Mouse (Mus musculus): Measurements from ENCODE around the gene Gltp. TPM values are rescaled to one million over a fixed set of nuclear protein-coding genes. Genes with fewer than 3 reads are reported as not detected.

Gltp gene
- total RNA-seq, 2 experiments from 2014 or later: 21.8 to 22.4 TPM

DNA sequence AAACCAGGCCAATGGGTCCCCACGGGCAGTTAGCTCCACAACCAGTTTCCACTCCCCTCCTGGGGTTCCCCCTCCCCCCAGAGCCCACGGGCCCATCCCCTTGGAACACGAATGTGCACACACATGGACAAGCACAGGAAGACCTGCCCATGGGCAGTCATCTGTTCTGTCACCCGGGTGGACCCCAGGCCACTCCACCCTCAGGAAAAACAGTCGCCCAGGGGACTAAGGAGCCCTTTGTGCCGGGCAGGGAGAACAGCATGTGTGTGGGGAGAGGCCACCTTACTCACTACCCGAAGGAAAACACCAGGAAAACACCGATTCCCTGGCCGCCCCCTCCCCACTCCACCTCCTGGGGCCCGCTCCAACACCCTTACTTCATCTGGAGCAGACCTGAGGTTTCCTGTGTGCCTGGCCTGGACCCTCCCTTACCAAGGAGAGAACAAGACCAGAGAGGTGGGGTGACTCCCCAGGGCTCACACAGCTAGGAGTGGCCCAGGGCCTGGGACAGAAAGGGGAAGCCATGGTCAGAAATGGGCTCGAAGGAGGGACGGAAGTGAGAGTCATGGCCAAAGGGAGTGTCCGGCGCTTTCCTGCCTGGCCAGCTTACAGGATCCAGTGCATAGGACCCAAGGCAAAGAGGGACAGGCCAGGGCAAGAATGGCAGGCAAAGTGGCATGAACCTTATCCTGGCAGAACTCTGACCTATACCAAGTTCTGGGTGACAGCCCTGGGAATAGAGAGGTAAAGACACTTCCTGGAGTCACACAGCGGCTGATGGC is 36.9 kb downstream of the Gltp start:
- TF ChIP-seq CTCF (IDR thresholded peaks at IDR 0.05): no peak
- DNase-seq (ENCODE audit: extremely low spot score in 1 of 2, low spot score in 2 of 2): no peak
- intact Hi-C loops (cut with DNase I): no loop called here
- Histone ChIP-seq H3K27ac (no peak overlapping the region), H3K4me3 (no peak overlapping the region)

DNA sequence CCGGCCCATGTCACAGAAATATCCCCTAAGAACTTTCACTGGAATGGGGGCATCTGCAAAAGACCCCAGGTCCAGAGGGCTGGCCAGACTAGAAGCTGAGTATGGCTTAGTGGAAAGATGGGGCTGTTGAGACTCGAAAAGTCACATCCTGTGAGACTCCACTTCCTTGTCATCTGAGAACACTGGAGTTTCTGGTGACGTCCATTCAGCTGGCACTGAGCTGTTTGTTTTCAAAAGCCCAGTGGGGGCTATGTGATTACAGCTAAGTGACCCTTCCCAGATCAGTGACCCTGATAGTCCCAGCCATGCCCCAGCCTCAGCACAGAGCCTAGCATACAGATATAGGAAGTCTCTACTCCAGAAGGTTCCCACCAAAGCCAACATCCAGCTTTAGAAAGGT is 39.3 kb downstream of the Gltp start:
- Histone ChIP-seq H3K27ac (no peak overlapping the region), H3K4me3 (no peak overlapping the region)
- intact Hi-C loops (cut with DNase I): no loop called here
- DNase-seq (ENCODE audit: extremely low spot score in 1 of 2, low spot score in 2 of 2): no peak
- no peak for TF ChIP-seq CTCF (IDR thresholded peaks at IDR 0.05)

DNA sequence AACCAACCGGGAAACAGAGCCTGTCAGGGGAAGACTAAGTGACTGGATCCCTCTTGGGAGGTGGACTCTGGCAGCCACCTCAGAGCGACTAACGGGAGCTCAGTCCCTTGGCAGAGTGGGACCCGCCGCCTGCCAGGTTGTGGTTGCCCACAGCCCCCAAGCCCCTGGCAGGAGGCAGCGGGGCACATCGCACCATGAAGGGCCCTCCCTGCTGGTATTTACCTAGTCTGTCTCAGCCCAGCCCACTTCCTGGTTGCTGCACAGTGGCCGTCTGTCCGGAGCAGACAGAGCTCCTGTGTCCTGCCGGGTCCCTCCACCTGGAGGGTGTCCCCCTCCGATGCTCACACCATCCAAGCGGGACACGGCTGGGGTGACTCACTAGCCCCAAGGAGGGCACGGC is 39.8 kb downstream of the Gltp start:
- no peak overlapping the region for H3K4me3 ChIP-seq
- intact Hi-C loops (cut with DNase I): no loop called here
- DNase-seq (ENCODE audit: extremely low spot score in 1 of 2, low spot score in 2 of 2): no peak
- TF ChIP-seq CTCF (IDR thresholded peaks at IDR 0.05): no peak
- no peak overlapping the region for H3K27ac ChIP-seq

DNA sequence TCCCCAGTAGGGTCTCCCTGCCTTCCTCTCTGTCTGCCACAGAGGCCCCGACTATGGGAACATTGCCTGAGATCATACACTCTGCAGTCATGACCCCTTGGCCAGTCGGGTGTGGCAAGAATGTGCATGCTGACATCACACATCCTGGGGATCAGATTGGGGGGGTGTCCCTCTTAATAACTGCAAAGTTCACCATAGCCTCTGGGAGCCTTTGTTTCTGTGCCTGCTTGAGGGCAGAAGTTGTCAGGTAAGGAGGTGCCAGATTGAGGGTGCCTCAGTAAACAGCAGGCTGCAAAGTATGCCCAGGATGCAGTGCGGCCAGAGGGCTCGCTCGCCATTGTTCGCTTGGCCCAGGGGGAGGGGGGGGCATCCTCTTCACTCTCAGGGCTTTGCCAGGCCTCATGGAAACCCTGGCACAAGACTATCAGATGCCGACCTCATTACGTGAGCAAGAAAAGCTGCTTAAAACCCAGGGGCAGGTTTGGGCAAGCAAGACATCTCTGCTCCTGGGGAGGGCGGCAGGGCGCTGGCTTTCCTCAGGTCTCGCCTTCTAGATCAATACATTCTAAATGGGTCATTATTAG is 42.0 kb downstream of the Gltp start:
- TF ChIP-seq CTCF (IDR thresholded peaks at IDR 0.05): no peak
- H3K27ac ChIP-seq: no peak overlapping the region
- intact Hi-C loops (cut with DNase I): no loop called here
- H3K4me3 ChIP-seq: no peak overlapping the region
- no peak for DNase-seq (ENCODE audit: extremely low spot score in 1 of 2, low spot score in 2 of 2)

DNA sequence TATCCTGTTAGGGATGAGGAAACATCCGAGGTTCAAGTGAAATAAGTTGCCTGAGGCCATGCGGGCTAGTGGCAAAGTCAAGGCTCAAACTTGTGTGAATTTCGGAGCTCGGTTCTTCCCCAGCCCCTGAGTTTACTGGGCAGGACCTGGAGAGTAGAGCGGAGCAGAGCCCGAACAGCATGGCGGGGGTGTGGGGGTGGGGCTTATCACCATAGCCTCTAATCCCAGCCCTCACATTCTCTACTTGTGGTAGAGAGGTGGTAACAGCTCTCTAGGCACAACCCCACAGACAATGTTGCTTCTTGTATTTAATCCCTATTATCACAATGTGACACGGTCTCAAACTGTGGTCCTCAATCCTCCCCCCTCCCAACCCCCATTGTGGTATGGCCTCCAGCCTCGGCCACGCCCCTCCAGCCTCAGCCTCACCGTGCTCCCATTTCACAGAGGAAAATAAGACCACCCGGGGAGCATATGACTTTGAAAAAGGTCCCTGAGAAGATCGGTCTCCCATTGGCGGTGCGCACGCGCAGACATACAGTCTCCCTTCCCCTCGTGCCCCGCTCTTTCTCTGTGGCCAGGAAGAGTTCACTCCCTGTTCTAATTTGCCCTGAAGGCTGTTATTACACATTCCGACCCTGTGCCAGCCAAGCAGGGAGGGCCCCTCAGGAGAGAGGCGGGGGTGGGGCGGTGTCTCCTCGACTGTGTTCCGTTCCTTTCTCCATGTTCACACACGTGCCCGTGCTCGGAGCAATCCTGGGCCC is 43.4 kb downstream of the Gltp start:
- no peak for TF ChIP-seq CTCF (IDR thresholded peaks at IDR 0.05)
- H3K4me3 ChIP-seq: peak overlapping the region; percentile 27
- intact Hi-C loops (cut with DNase I): no loop called here
- no peak for DNase-seq (ENCODE audit: extremely low spot score in 1 of 2, low spot score in 2 of 2)
- H3K27ac ChIP-seq: no peak overlapping the region

DNA sequence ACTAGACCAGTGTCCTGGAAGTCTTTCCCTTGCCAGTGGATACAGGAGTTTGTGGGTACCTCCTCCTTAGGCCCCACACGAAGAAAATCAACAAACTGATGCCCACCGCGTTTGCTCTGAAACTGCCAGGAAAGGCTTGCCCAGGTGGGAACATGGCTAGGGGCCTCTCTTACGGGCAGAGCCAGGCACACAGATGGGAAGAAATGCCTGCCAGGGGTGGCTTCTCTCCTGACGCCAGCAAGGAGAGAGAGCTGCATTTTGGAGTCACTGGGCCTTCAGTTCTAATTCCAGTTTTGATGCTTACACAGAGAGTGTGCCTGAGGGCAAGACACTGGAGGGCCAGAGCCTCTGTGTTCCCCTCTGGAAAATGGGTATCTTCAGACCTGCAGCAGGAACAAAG is 44.9 kb downstream of the Gltp start:
- intact Hi-C loops (cut with DNase I): no loop called here
- H3K27ac ChIP-seq: no peak overlapping the region
- no peak for TF ChIP-seq CTCF (IDR thresholded peaks at IDR 0.05)
- no peak for DNase-seq (ENCODE audit: extremely low spot score in 1 of 2, low spot score in 2 of 2)
- H3K4me3 ChIP-seq: no peak overlapping the region

DNA sequence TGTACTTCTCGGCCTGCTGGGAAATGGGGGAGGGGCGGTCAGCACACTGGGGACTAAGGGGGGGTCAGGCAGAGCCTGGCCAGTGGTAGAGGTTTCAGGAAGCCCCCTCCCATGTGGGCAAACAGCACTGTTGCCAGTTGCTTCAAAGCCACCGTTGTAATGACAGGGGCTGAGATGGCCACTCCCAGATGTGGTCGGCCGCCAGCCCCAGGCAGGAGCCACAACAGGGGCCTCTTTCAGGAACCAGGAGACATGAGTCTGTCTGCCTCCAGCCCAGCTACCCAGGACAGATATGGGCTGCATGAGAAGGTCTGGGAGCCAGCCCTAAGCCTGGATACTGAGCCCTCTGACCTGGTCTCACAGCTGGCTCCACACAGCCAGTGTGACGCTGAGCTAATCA is 45.9 kb downstream of the Gltp start:
- intact Hi-C loops (cut with DNase I): no loop called here
- no peak for TF ChIP-seq CTCF (IDR thresholded peaks at IDR 0.05)
- no peak overlapping the region for H3K4me3 ChIP-seq

DNA sequence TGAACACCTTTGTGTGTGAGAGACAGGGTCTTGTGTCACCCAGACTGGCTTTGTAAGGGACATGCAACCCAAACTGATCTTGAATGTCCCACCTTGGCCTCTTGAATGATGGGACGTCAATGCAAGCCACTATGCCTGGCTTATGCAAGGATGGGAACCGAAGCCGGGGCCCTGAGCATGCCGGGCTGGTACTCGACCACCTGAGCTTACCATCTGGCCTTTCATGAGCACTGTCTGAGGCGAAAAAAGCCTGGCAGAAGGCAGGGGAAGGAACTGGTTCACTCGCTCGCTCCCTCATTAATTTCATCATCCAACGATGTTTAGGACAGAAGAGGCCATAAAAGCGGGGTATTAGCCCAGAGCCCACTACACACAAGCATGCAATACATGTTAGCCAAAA is 50.0 kb downstream of the Gltp start:
- intact Hi-C loops (cut with DNase I): no loop called here
- Histone ChIP-seq H3K27ac (no peak overlapping the region), H3K4me3 (no peak overlapping the region)
- TF ChIP-seq CTCF (IDR thresholded peaks at IDR 0.05): no peak
- no peak for DNase-seq (ENCODE audit: extremely low spot score in 1 of 2, low spot score in 2 of 2)

More for the DNA sequence above, 45.9 kb downstream of the Gltp start:
- no peak overlapping the region for H3K27ac ChIP-seq
- no peak for DNase-seq (ENCODE audit: extremely low spot score in 1 of 2, low spot score in 2 of 2)

DNA sequence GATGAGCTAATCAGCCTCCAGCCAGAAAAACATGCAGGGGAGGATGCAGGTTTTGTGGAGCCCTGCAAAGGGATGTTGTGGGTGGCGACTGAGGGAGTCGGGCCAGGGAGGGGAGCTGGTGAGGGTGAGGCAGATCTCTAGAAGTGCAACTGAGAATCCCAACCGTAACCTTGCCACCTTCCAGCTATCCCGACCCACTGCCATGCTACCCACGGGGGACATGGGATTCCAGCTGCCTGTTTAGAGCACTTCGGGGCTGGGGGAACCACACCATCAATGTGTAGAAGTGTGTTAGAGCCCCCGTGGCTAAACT is 51.2 kb downstream of the Gltp start:
- intact Hi-C loops (cut with DNase I): loop anchor here (1.0 to 5.0 kb wide), 2 partner anchors 28 to 58 kb away; no protein-coding TSS in a partner anchor
- Histone ChIP-seq H3K27ac (no peak overlapping the region), H3K4me3 (no peak overlapping the region)
- TF ChIP-seq CTCF (IDR thresholded peaks at IDR 0.05): no peak
- DNase-seq (ENCODE audit: extremely low spot score in 1 of 2, low spot score in 2 of 2): no peak

DNA sequence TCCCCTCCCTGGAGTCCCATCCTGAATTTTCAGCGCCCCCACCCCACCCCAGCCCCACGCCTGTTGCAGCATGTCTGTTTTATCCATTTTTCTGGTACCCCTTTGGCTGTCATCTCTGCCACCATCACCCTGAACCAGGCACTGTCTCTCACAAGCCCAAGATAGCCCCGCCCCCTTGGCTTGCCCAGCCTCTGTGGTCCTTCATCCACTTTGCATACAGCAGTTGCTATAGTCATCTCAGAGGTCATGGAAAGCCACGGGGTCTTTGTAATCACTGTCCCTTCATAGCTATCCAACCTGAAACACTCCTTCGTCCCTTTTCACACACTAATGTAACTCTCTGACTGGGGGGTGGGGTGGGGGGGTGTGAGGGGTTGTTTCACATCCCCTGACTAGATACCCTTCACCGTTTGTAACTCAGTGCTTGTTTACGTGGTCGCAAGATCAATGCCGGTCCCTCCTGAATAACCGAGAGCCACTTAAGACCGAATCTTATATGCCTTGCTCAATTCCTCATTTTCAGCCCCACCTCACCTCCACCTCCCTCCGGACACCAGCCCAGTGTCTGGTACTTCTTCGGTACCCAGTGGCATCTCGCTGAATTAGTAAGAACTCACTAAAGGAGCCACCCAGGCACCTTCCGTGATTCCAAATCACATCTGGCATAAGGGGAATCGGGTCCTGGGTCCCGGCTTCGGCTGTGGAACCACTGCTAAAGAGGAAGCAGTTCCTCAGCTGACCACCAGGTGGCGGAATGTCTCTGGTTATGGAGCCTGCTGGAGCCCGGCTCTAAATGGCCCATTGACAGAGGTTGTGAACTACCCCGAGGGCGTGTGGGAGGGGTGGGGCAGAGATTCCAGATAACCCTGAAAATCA is 51.8 kb downstream of the Gltp start:
- Histone ChIP-seq H3K27ac (no peak overlapping the region), H3K4me3 (no peak overlapping the region)
- peak; percentile 99 for TF ChIP-seq CTCF (IDR thresholded peaks at IDR 0.05)
- intact Hi-C loops (cut with DNase I): loop anchor here (1.0 to 5.0 kb wide), 2 partner anchors 28 to 58 kb away; no protein-coding TSS in a partner anchor
- DNase-seq (ENCODE audit: extremely low spot score in 1 of 2, low spot score in 2 of 2): peak; percentile 76 to 85

DNA sequence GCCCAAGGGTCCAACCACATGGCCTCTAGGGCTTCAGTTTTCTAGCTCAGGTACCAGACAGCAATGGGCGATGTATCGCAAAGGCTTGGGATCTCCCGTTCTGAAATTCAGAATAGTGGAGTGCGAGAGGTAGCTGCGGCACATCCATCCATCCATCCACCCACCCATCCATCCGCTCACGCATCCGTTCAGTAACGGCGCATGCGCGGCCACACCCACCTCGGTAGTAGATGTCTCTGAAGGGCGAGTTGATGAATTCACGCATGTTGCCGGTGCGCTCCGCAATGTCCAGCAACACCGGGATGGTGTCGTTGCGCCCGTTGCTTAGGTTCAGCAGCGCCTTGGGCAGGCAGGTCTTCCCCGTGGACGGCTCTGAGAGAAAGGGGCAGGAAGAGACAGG is 54.7 kb downstream of the Gltp start:
- intact Hi-C loops (cut with DNase I): loop anchor here (5.0 kb wide), 1 partner anchor 61 kb away; no protein-coding TSS in a partner anchor
- H3K27ac ChIP-seq: no peak overlapping the region
- no peak for TF ChIP-seq CTCF (IDR thresholded peaks at IDR 0.05)
- no peak overlapping the region for H3K4me3 ChIP-seq
- DNase-seq (ENCODE audit: extremely low spot score in 1 of 2, low spot score in 2 of 2): no peak

Data from left cerebral cortex, adult 2 months (tissue).